Mouse (Mus musculus) ovary, adult 18-20 months (tissue): ENCODE measurements around the gene Syt13.

Experiments
- DNase-seq: peaks from one replicate; pipeline ENCODE4 v3.0.0; 2022; ENCODE audit warnings: low spot score, mixed read lengths

Syt13 gene

DNA sequence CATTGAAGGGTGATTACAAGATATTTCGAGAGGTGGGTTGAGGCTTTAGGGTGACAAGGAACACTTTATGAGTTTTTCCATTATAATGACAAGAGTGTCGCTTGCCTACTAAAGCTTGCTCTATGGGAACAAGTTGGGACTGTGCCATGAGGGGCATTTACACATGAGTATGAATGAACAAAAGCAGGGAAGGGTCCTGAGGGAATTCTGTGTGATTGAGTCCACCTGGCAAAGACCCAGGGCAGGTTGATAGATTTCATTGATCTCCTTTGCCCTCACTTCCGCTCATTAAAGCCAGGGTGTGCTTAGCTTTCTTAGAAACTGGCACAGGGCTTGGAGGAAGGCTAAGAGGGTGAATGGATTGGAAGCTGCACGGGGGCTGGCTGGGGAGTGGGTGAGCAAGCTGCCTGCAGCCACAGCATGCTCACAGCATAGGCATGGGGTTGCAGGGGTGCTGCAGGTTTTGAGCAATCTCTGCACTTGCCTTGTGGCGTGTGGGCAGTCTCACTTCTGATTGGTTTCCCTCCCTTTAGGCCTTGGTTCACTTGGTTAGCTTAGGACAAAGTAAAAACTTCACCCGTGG, 9.9 kb downstream of the Syt13 start:
- no peak for DNase-seq

DNA sequence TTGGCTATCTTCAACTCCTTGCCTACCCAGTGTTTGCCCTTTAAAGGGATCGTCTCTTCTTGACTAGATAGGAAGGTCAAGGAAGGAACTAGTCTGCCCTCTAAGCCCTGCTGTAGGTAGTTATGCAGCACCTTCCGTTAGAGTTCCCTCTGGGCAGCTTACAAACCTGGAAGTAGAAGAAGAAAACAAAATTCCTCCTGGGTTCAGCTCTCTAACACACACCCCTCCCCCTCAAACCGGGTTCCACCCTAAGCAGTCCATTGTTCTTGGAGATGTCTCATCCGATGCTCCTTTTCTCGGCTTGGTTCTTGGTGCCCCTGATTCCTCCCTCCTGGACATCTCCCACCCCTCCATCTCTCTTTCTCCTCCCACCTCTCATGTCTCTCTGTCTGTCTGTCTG, 14.8 kb downstream of the Syt13 start:
- no peak for DNase-seq

DNA sequence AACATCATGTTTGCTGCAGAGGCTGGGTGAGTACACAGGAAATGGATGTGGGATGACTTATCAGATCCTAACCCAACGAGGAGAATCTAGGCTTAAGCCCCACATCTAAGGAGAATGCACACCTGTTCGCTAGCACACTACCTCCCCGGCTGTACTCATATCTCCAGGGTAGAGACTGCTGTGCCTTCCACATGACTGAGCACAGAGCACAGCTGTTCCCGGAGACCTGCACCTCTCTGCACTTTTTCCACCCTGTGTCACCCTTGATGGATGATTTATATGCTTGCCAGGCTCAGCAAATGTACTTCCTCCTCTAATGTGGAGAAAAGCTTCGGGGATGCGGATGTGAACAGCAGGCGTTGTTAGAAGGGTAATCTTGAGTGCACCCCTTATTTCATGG, 16.2 kb downstream of the Syt13 start:
- DNase-seq, result no peak

DNA sequence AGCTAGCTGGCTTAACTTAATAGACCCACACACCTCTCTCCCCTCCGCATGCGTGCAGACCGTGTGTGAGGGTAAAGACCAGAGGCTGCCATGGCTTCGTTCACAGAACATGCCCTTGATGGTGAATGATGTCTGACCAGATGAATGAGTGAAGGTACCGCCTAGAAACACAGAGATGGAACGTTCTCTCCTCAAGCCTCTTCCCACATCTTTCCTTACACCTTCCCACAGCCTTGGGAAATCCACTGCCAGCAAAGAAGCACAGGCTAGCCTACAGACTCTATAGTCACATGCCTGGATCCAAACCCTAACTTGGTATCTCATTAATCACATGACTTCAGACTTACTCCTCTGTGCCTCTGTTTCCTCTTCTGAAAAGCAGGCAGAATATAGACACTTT, 18.5 kb downstream of the Syt13 start:
- no peak for DNase-seq

DNA sequence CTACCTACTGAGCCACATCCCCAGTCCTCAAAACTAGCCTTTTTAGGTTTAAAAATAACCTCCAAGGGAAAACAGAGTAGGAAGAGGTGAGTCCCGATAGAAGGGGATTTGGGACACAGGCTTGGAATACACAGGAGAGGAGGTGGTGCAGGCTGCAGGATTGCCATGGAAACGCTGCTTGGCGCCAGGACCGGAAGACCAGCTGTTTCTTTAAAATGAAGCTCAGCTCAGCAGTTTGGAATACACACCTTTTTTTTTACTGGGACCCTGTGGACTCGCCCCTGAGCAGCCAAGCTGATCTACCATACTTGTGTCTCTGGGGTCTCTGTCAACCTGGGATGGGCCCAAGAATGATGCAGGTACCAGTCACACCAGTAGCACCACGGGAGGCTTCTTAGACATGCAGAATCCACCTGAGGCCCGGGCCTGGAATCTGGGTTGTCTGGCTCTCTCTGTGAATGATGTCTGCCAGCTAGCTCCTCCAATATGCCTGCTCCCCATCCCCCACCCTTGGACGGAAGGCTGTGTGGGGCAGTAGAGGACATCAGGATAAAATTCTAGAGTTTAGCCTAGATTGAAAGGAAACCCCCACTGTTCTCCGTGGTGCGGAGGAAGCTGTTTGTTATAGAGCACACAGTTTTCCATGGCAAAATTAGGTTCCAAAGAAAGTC, 19.5 kb downstream of the Syt13 start:
- no peak for DNase-seq

DNA sequence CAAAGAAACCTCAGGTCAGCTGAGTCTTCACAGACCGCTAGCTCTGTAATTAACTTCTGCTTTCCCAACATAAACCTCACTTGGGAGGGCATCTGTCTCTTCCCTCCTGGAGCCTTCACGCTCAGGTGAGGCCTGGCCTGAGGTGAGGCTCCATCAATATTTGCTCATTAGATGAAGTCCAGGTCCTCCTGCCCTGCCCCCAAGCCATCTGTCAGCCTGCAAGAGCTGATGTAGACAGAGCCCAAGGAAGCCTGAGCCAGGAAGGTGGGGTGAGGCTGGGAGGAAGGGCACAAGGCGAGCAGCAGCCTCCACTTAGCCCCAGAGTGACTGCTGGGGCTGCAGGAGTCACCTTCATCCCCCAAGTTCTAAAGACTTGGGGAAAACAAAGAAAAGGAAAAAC, 20.6 kb downstream of the Syt13 start:
- no peak for DNase-seq

DNA sequence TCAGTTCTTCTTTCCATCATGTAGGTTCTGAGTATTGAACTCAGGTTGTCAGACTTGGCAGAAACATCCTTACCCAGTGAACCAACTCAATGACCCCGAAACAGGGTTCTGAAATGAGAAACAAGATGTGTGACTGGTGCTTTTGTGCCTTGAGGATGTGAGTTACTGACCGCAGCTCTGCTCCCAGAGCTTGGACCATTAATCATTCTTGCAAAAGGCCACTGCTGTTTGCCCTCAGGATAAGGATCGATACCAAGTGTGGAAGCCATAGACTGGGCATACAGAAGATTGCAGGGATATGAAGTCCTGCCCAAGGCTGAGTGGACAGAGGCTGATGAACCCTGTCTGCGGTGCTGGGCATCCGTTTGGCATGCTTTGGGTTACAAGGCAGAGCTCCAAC, 23.2 kb downstream of the Syt13 start:
- no peak for DNase-seq

DNA sequence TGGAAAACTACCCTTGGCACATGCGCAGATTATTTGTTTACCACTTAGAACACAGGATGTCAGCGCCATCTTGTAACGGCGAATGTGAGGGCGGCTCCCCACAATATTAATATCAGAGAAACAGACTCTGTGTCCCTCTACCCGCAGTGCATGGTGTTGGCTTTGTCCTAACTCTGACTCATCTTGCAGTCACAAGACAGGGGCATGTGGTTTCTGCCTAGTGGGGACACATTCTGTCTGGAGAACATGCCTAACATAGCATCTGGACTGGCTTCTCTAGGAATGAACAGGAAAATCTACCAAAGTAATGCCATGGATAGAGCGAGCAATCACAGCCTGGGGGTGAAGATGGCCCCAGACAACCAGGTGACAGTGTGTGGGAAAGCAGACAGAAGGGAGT, 23.9 kb downstream of the Syt13 start:
- no peak for DNase-seq

DNA sequence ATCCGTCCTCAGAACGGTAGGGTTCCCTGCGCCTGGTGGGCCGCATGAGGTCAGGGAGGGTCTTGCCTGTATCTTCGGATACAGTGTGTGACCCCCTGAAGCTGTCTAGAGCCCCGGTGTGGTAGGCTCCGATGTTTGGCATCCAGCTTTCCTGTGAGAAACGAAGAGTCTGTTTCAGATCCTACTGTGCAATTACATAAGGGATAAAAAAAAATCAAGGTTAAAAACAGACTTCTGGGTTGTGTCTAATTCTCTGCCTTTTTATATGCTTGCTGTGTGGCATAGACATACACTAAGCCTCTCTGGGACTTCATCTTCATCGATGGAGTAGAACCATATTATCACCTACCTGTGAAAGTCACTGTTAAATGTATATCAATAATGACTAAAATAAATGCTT, 26.1 kb downstream of the Syt13 start:
- no peak for DNase-seq

DNA sequence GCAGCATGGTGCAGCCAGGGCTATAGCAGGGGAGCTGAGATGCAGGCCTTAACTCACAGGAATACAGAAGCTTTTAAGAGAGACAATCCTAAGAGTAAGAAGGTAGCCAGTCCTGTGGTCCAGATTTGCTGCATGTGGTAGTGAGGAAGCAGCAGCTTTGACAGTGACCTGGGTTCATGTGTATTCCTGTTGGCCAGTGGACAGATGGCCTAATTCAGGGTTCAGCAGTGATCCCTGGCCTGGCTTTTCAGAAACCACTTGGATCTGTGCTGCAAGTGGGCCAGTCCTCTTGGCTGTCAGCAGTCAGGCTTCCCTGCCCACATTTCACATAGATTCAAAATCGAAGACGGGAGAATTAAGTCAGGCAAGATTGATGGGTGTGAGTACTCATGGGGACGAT, 26.6 kb downstream of the Syt13 start:
- DNase-seq, result no peak

DNA sequence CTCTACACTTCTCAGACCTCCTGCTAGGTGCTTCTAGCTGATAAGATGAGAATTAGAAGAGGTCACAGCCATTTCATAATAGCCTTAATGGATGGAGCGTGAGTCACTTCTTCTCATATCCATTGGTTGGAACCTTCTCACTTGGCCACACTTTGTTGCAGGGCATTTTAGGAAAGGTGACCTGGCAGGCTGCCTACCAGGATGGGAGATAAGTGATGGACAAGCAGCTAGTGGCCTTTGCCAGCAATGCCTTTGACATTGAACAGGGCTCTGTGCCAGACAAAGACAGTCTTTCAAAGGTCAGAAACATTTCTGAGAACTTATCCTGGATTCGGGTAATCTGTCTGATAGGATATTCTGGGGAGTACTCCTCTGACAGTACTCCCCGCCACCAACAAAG, 28.5 kb downstream of the Syt13 start:
- DNase-seq, result no peak

DNA sequence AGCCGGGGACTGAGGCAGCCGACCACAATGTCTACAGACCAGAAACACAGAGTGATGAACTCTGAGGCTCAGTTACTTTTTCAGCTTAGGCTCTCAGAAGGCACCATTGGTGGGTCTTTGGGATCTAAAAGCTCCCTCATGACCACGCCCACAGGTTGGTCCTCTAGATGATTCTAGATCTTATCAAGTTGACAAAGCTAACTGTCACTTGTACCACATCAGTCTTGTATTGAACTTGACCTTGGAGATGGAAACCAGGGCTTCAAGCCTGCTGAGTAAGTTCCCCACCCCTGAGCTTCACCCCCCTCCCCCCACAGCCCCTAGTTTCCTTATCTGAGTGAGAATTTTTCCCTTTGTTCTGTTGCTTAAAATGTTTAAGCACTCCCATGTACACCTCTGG, 29.5 kb downstream of the Syt13 start:
- DNase-seq, result no peak

DNA sequence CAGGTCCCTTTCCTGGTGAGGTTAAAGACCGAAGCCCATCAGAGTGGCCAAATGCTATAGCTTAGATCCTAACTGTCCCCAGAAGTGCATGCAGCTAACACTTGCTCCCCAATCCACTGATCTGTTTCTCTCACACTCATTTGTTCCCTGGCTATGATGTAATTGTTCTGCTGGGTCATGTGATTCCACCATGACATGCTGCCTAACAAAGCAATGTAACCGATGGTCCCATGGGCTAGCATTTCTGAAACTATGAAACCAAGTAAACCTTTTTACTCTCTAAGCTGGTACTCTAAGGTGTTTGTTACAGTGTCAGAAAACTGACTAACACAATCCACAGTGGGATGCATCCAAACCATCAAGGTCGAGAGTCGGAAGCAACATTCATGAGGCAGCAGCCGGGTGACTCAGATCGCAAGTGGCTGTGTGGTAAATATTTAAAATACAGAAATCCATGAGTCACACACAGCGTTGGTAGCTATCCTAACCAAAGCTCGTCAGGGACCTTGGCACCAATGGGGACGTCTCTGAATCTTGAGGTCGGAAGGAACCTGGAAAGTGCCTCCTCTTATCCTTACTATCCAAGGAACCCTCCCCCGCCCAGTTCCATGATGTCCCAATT, 30.3 kb downstream of the Syt13 start:
- no peak for DNase-seq

DNA sequence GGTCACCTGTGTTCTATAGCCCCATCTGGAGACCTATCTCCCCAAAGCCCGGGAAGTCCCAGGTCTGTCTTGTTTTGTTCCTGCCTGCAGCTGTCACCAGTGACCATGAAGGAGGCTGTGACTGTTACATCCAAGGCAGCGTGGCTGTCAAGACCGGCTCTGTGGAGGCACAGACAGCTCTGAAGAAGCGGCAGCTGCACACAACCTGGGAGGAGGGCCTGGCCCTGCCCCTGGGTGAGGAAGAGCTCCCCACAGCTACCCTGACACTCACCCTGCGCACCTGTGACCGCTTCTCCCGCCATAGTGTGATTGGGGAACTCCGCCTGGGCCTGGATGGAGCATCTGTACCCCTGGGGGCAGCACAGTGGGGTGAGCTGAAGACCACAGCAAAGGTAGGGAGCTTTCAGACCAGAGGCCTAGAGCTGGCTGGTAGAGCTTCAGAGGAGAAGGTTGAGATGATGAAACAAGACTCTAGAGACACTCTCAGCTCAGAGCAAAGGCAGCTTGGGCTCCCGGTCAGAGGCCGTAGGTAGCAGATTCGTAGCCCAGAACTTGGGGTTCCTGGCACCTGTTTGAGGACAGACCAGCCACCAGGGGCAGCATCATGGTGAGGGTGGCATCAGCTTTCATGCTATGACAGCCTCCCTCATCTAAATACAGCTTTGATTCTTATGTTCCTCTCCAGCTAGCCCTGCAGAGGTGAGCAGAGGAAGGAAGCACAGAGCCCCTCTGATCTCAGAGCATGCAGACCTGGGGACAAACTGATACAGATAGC, 31.1 kb downstream of the Syt13 start:
- DNase-seq, result no peak

DNA sequence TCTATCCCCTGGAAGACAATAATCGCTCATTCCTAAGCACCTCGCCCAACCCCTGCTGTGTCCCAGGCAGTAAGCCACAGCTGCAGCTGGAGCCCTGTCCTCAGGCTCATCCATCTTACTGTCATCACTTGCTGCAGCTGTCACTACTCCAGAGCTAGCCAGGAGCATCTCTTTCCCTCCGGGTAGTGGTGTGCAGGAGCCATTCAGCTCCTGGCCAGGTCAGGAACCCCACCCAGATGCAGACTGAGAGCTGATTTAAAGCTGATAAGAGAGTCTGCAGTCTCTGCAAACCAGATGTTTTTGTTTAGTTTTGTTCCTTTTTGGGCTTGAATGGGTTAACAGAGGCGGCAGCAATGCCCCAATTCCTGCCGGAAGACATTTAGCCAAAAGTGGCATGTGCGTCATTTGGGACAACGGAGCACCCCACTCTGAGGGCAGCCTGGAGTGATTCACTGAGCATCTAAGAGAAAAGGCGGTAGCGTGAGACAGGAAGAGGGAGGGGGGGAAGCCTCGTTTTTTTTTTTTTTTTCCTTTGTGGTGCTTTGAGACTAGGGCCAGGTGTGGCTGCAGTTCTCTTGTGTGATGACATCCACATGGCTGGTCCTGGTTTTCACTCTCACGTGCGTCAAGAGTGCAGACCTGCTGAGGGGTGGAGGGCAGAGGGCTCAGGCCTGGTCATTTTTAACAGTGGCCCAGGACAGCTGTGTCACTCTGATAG, 33.2 kb downstream of the Syt13 start:
- no peak for DNase-seq

DNA sequence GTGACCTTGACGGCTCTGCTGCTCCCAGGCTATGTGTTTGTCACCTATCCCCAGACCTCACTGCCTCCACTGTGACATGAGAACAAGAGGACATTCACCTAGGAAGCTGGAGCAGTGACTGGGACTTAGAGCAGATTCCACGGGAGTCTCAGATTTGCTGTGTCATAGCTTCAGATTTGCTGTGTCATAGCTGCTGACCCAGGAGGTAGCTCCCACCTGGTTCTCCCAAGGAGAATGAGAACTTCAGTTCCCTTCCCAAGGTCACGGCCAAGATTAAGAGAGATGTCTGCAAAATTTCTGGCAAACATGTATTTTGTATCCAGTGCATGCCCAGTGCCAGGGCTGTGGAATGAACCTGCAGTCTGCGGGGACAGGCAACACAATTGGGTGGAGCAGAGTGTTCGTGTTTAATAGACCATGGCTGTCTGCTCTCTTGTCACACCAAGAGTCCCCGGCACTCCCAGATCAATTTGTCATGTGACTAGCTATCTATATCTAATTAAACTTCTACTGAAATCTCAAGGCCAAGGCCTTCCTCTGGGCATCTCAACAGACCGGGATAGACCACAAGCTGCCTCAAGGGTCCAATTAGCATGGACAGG, 33.9 kb downstream of the Syt13 start:
- DNase-seq, result no peak

DNA sequence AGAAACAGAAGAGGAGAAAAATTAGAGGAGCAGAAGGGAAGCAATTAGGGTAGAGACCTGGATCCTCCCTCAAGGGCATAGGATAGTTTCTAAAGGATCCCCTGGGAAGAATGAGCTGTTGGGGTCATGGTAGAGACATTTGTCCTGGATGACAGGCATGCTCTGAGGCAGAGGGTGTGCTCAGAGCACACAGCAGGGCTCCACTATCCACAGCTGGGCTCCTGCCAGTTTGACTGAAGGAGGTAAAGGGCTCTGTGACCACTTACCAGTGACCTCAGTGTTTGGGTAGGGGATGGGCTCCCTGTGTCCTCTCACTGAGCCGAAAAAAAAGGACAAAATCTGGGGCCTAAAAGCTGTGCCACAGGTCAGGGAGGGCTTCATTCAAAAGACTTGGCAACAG, 34.6 kb downstream of the Syt13 start:
- DNase-seq, result no peak

DNA sequence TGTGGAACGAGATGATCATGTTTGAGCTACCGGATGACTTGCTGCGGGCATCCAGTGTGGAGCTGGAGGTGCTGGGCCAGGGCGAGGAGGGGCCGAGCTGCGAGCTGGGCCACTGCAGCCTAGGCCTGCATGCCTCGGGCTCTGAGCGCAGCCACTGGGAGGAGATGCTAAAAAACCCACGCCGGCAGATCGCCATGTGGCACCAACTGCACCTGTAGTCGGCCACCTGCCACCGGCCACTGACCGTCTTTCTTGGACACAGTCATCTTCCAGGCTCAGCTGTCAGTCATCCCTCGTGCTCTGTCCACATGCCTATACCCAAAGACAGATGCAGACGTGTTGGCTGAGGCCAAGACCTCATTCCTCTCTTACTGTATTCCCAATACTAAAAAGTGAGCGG, 38.6 kb downstream of the Syt13 start:
- DNase-seq, result no peak

DNA sequence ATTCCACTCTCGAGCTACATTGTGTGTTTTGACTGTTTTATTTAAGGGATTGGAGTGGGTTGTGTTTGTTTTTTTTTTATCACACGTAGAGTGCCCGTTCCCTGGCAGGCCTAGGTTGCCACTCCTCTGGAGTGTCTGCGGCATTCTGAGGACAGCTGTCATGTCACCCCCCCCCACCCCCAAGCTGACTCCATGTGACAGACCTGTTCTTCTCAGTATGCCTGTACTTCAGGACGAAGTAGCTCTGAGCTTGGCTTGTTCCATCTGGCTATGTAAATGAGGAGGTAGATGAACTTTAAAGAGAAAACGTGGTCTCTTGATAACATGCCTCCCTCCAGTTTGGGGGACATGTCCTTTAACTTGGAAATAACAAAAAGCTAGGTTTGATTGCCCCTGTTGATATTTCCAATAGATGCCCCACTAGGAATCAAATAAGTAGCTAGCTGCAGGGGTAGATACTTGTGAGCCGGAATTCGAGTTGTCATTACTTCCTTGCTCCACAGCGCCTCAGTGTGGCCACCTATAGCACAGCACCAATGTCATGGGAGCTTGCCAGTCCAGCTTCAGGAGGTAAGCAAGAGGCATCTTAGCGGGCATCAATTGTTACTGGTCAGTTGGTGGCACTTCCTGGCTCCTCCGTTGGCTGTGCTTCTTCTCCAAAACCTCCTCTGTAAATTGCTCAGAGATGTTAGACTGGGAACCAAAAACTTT, 39.7 kb downstream of the Syt13 start:
- DNase-seq, result no peak

DNA sequence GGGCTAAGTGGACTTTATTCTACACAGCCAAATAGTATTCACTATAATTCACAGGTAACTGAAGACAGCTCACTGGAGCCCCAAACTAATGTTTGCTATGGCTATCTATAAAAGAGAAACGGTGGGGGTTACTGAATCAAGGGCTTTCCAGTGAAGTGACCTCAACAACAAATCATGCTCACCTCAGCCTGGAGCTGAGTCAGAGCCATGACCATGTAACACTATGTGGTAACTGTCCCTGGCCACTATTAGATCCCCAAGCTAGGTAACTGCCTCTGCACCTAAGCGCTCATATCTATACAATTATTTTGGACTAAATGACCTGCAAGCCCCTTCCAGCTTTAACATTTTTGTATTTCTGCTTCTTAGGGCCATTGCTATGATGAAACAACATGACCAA, 42.0 kb downstream of the Syt13 start:
- DNase-seq, result no peak

DNA sequence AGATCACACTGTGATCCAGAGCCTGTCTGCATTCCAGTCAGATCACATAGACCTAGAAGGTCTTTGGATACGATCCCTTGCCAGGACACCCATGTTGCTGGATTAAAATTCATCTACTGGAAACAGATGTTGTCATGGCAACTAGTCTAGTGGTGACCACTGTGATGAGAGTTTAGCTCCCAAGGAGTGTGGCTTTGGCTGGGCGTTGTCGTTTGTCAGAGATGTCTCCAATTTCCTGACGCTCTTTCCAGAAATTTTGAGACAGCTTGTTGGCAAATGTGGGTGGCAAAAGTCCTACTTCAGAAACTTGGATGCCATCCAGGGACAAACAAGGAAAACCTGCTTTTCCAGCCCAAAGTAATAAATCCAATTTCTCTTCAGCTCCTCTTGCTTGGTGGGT, 43.7 kb downstream of the Syt13 start:
- DNase-seq, result no peak
